Comparison of ENCODE assay signal across 10 mouse cellular contexts in the genomic region with DNA sequence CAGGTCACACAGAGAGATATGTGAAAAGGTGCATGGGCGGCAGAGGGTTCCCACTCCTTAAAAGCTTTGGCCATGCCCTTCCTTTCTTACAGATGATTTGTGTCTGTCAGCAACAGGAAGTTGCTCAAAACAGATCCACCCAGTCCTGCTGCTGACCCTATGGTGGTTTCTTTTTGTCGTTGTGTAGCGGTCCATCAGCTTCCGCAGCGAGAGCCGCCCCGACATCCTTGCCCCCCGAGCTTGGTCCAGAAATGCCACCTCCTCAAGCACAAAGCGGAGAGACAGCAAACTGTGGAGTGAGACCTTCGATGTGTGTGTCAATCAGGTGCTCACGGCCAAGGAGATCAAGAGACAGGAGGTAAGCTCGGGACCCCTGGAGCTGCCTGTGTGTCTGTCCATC. TPM values are rescaled to one million over a fixed set of nuclear protein-coding genes. Genes with fewer than 3 reads are reported as not detected.
DNase-seq lines count a peak whose midpoint lies in the region; ATAC-seq lines count a peak whose summit lies in the region.
"Had no signal": no experiment of that assay in that cellular context is flagged by ENCODE, and none has a peak within 500 bp of the region (broad histone marks: within the 10 kb centered on the region; RNA-seq: fewer than 3 reads in every experiment).

No protein-coding gene starts in this region.

- H3K36me3 ChIP-seq in heart, embryonic 10.5 days: 0 out of 2 replicates have a peak, but pooled peaks cover 3% of the 10 kb centered on the region
- H3K36me3 ChIP-seq in liver, embryonic 13.5 days: no peaks in the 10 kb centered on the region
- H3K36me3 ChIP-seq: neural tube, embryonic 13.5 days had no signal

- peak overlapping the region; percentile 39; the same call in 1 of the 2 replicates for H3K4me2 ChIP-seq in liver, embryonic 13.5 days
- H3K4me2 ChIP-seq: neural tube, embryonic 13.5 days had no signal

- H3K9ac ChIP-seq in liver, embryonic 13.5 days: no peak overlapping the region
- H3K9ac ChIP-seq: forebrain, postnatal 0 days; neural tube, embryonic 13.5 days had no signal

- H3K9me3 ChIP-seq in heart, embryonic 10.5 days: no peaks in the 10 kb centered on the region
- no peaks in the 10 kb centered on the region for H3K9me3 ChIP-seq in liver, embryonic 13.5 days (replicated peaks)
- H3K9me3 ChIP-seq: neural tube, embryonic 13.5 days had no signal

- DNase-seq in heart, adult 18-20 months: peak; percentile 51 to 59
- DNase-seq in heart, postnatal 10 days: no peak
- no peak for DNase-seq in heart, embryonic 10.5 days (ENCODE audit: low spot score)
- no peak for DNase-seq in liver, embryonic 13.5 days
- no peak for DNase-seq in left cerebral cortex, adult 9 months (ENCODE audit: low spot score in 2 of 2)
- no peak for DNase-seq in cerebellum, postnatal 4 days (ENCODE audit: low spot score in 2 of 2)
- DNase-seq: forebrain, postnatal 0 days had no signal

- intact Hi-C loops in heart, postnatal 10 days (cut with DNase I): no loop called here

- no peak overlapping the region for H3K4me3 ChIP-seq in heart, embryonic 10.5 days
- peak overlapping the region; percentile 38 for H3K4me3 ChIP-seq in liver, embryonic 13.5 days (replicated peaks)
- H3K4me3 ChIP-seq: neural tube, embryonic 13.5 days had no signal

- 0 out of 2 replicates have a peak overlapping the region, but pooled peaks have one; percentile 16 for H3K27ac ChIP-seq in heart, embryonic 10.5 days
- H3K27ac ChIP-seq in liver, embryonic 13.5 days: no peak overlapping the region
- H3K27ac ChIP-seq: neural tube, embryonic 13.5 days had no signal

- H3K4me1 ChIP-seq in heart, embryonic 10.5 days: no peaks in the 10 kb centered on the region
- peaks cover 13% of the 10 kb centered on the region for H3K4me1 ChIP-seq in liver, embryonic 13.5 days (replicated peaks)
- H3K4me1 ChIP-seq: neural tube, embryonic 13.5 days had no signal

- 82% methylated on average over 12 of the region's 12 CpGs for WGBS in heart, embryonic 10.5 days
- WGBS in liver, embryonic 13.5 days (ENCODE audit: insufficient replicate concordance): 13% methylated on average over 12 of the region's 12 CpGs

- no peaks in the 10 kb centered on the region for H3K27me3 ChIP-seq in heart, embryonic 10.5 days (ENCODE audit: insufficient read depth, poor library complexity, severe bottlenecking)
- no peaks in the 10 kb centered on the region for H3K27me3 ChIP-seq in liver, embryonic 13.5 days
- H3K27me3 ChIP-seq: neural tube, embryonic 13.5 days had no signal

- no peak for ATAC-seq in liver, embryonic 13.5 days (ENCODE audit: low read depth)
- peak; percentile 70 for ATAC-seq in megakaryocyte progenitor cell, adult 5-6 weeks (replicated peaks; ENCODE audit: poor library complexity)
- ATAC-seq in erythroblast, adult 5-6 weeks (replicated peaks; ENCODE audit: low FRiP score, poor library complexity, severe bottlenecking): no peak
- ATAC-seq: forebrain, postnatal 0 days had no signal

RNA-seq across cellular contexts. Expression of gene Fam208a, which starts 49.2 kb away (rescaled TPM):
- 10 to 100 TPM in 1 of 2 experiments, 1 to 10 TPM in 1; 8.9 to 10.6 TPM for total RNA-seq in heart, adult 18-20 months (2021)
- total RNA-seq in heart, postnatal 10 days (2021): 10 to 100 TPM; 13.2 to 15.4 TPM
- polyA plus RNA-seq in heart, embryonic 10.5 days (2016; fragmentation: Nextera tagmentation; extraction: Ambion mirVana): 11.0 and 11.8 TPM in 2 replicates
- 3.8 and 4.5 TPM in 2 replicates for polyA plus RNA-seq in liver, embryonic 13.5 days (2015; fragmentation: Nextera tagmentation; extraction: Ambion mirVana)
- total RNA-seq in megakaryocyte progenitor cell, adult 5-6 weeks (2015): 25.4 and 33.9 TPM in 2 replicates
- total RNA-seq in megakaryocyte progenitor cell, adult 5-6 weeks (2017): 22.8 and 31.9 TPM in 2 replicates
- 14.4 and 15.9 TPM in 2 replicates for total RNA-seq in erythroblast, adult 5-6 weeks (2015; ENCODE audit: low replicate concordance)
- total RNA-seq in erythroblast, adult 5-6 weeks (2017; ENCODE audit: low replicate concordance): 21.0 and 25.2 TPM in 2 replicates

Comparison
In these comparisons a context has a peak if more than half of its experiments do, and no peak if none do; other contexts are left out.
1. DNase-seq: peak in heart, adult 18-20 months (2 of 2); none in heart, postnatal 10 days (0 of 2), heart, embryonic 10.5 days (single experiment), liver, embryonic 13.5 days (single experiment), left cerebral cortex, adult 9 months (0 of 2) and cerebellum, postnatal 4 days (0 of 2).